Mouse (Mus musculus) neural tube, embryonic 15.5 days (tissue): ENCODE data around the gene Nfix. TPM values are rescaled to one million over a fixed set of nuclear protein-coding genes. Genes with fewer than 3 reads are reported as not detected.
A peak's percentile ranks its signal among the peaks of the same experiment; 100 is the strongest.

ENCODE experiments used
- ATAC-seq: fragments of 200-750 bp; cut with Nextera tagmentation; 2 replicates; pipeline ENCODE4 v1.8.0; 2017; ENCODE audit warnings: mild to moderate bottlenecking, moderate TSS enrichment, moderate library complexity; ENCODE audit not compliant: low FRiP score
- H3K27ac ChIP-seq: fragments of 300-500 bp; sonication (generic); replicated peaks from 2 replicates; pipeline ENCODE4 v1.5.1; 2015; ENCODE audit warnings: mild to moderate bottlenecking, inconsistent platforms
- H3K27me3 ChIP-seq: fragments of 300-500 bp; sonication (generic); replicated peaks from 2 replicates; pipeline ENCODE4 v1.6.1; 2015; ENCODE audit warnings: inconsistent platforms
- H3K36me3 ChIP-seq: fragments of 300-500 bp; sonication (generic); 2 replicates; pipeline ENCODE4 v1.6.1; 2015; ENCODE audit warnings: inconsistent platforms
- H3K4me1 ChIP-seq: fragments of 300-500 bp; sonication (generic); 2 replicates; pipeline ENCODE4 v1.6.1; 2015; ENCODE audit warnings: inconsistent platforms
- H3K4me2 ChIP-seq: fragments of 300-500 bp; sonication (generic); 2 replicates; pipeline ENCODE4 v1.6.1; 2015; ENCODE audit warnings: inconsistent platforms, mild to moderate bottlenecking, moderate library complexity
- H3K4me3 ChIP-seq: fragments of 300-500 bp; sonication (generic); replicated peaks from 2 replicates; pipeline ENCODE4 v1.5.1; 2015; ENCODE audit warnings: mild to moderate bottlenecking, inconsistent platforms
- H3K9ac ChIP-seq: fragments of 300-500 bp; sonication (generic); replicated peaks from 2 replicates; pipeline ENCODE4 v1.6.1; 2015; ENCODE audit warnings: mild to moderate bottlenecking, inconsistent platforms
- H3K9me3 ChIP-seq: fragments of 300-500 bp; sonication (generic); replicated peaks from 2 replicates; pipeline ENCODE4 v1.6.1; 2016; ENCODE audit warnings: inconsistent platforms
- WGBS: fragments of 180-500 bp; shearing (Covaris S2); methylation state at CpG from one replicate; pipeline ENCODE4 v1.1.7; 2015; ENCODE audit warnings: mixed read lengths; 5-methylcytosine and 5-hydroxymethylcytosine counted together
- polyA plus RNA-seq: library from polyadenylated mRNA; unstranded; fragments of >200 nt; fragmentation: Nextera tagmentation; extraction: Ambion mirVana; gene quantifications from 2 replicates; pipeline ENCODE4 v1.2.1, GENCODE M21; 2015

The Nfix gene
- polyA plus RNA-seq, 1 experiment from 2014 or later = 70.5 TPM

GRCm38 (mm10) chr8:84767221-84767620 lies 32.9 kb downstream of the Nfix start:
- Histone ChIP-seq H3K4me2 (peak overlapping the region; percentile 42), H3K9ac (no peak overlapping the region), H3K27ac (no peak overlapping the region), H3K36me3 (no peaks in the 10 kb centered on the region), H3K9me3 (no peaks in the 10 kb centered on the region), H3K4me3 (no peak overlapping the region), H3K27me3 (peaks cover 74% of the 10 kb centered on the region), H3K4me1 (peaks cover 62% of the 10 kb centered on the region)
- ATAC-seq = no peak
- 82% methylated on average over 10 of the region's 10 CpGs for WGBS

GRCm38 (mm10) chr8:84766422-84766821 lies 33.7 kb downstream of the Nfix start:
- 32% methylated on average over 9 of the region's 9 CpGs for WGBS
- Histone ChIP-seq H3K9ac (no peak overlapping the region), H3K27ac (peak overlapping the region; percentile 60), H3K4me2 (peak overlapping the region; percentile 42), H3K4me3 (no peak overlapping the region), H3K27me3 (peaks cover 68% of the 10 kb centered on the region), H3K9me3 (no peaks in the 10 kb centered on the region), H3K36me3 (no peaks in the 10 kb centered on the region), H3K4me1 (peaks cover 55% of the 10 kb centered on the region)
- ATAC-seq = no peak

- H3K4me3 ChIP-seq = no peak overlapping the region
- H3K9me3 ChIP-seq = no peaks in the 10 kb centered on the region
- ATAC-seq = no peak
- peaks cover 53% of the 10 kb centered on the region for H3K4me1 ChIP-seq
- peak overlapping the region; percentile 42 for H3K4me2 ChIP-seq
- no peaks in the 10 kb centered on the region for H3K36me3 ChIP-seq
- H3K9ac ChIP-seq = peak overlapping the region; percentile 21; the same call in 1 of the 2 replicates
- peak overlapping the region; percentile 60 for H3K27ac ChIP-seq
- peaks cover 62% of the 10 kb centered on the region for H3K27me3 ChIP-seq
- 13% methylated on average over 10 of the region's 10 CpGs for WGBS
These were observed 34.5 kb downstream of the Nfix start for GRCm38 (mm10) chr8:84765629-84766028.

- 62% methylated on average over 17 of the region's 17 CpGs for WGBS
- Histone ChIP-seq H3K4me2 (peak overlapping the region; percentile 42), H3K9ac (0 out of 2 replicates have a peak overlapping the region, but pooled peaks have one; percentile 21), H3K4me3 (0 out of 2 replicates have a peak overlapping the region, but pooled peaks have one; percentile 4), H3K27me3 (peaks cover 57% of the 10 kb centered on the region), H3K9me3 (no peaks in the 10 kb centered on the region), H3K4me1 (peaks cover 58% of the 10 kb centered on the region), H3K36me3 (no peaks in the 10 kb centered on the region), H3K27ac (peak overlapping the region; percentile 60; the same call in 1 of the 2 replicates)
- ATAC-seq = no peak
These were observed 35.2 kb downstream of the Nfix start for GRCm38 (mm10) chr8:84764870-84765495.

- 66% methylated on average over 4 of the region's 4 CpGs for WGBS
- Histone ChIP-seq H3K9me3 (no peaks in the 10 kb centered on the region), H3K4me3 (no peak overlapping the region), H3K4me1 (peaks cover 53% of the 10 kb centered on the region), H3K9ac (no peak overlapping the region), H3K4me2 (peak overlapping the region; percentile 42), H3K27me3 (peaks cover 50% of the 10 kb centered on the region), H3K27ac (no peak overlapping the region), H3K36me3 (no peaks in the 10 kb centered on the region)
- ATAC-seq = no peak
These were observed 36.0 kb downstream of the Nfix start for GRCm38 (mm10) chr8:84764100-84764499.

- no peak for ATAC-seq
- Histone ChIP-seq H3K27me3 (peaks cover 38% of the 10 kb centered on the region), H3K4me2 (no peak overlapping the region), H3K9me3 (no peaks in the 10 kb centered on the region), H3K36me3 (no peaks in the 10 kb centered on the region), H3K4me1 (peaks cover 53% of the 10 kb centered on the region), H3K9ac (no peak overlapping the region), H3K27ac (no peak overlapping the region), H3K4me3 (no peak overlapping the region)
- 38% methylated on average over 2 of the region's 2 CpGs for WGBS
These were observed 39.2 kb downstream of the Nfix start for GRCm38 (mm10) chr8:84760901-84761300.

- peaks cover 33% of the 10 kb centered on the region for H3K27me3 ChIP-seq
These were observed 39.7 kb downstream of the Nfix start for GRCm38 (mm10) chr8:84760405-84760805.

GRCm38 (mm10) chr8:84759718-84760117 lies 40.4 kb downstream of the Nfix start:
- H3K27me3 ChIP-seq = peaks cover 27% of the 10 kb centered on the region
- no peaks in the 10 kb centered on the region for H3K9me3 ChIP-seq
- ATAC-seq = no peak
- no peak overlapping the region for H3K4me3 ChIP-seq
- H3K4me2 ChIP-seq = no peak overlapping the region
- WGBS = 92% methylated on average over 10 of the region's 10 CpGs
- H3K9ac ChIP-seq = no peak overlapping the region
- H3K36me3 ChIP-seq = no peaks in the 10 kb centered on the region
- no peak overlapping the region for H3K27ac ChIP-seq
- H3K4me1 ChIP-seq = peaks cover 42% of the 10 kb centered on the region

More at GRCm38 (mm10) chr8:84760405-84760805, 39.7 kb downstream of the Nfix start:
- no peaks in the 10 kb centered on the region for H3K9me3 ChIP-seq
- ATAC-seq = no peak
- H3K27ac ChIP-seq = no peak overlapping the region
- H3K4me1 ChIP-seq = peaks cover 48% of the 10 kb centered on the region
- H3K36me3 ChIP-seq = no peaks in the 10 kb centered on the region
- H3K4me2 ChIP-seq = no peak overlapping the region
- WGBS = 44% methylated on average over 7 of the region's 7 CpGs
- no peak overlapping the region for H3K9ac ChIP-seq
- no peak overlapping the region for H3K4me3 ChIP-seq

- Histone ChIP-seq H3K36me3 (no peaks in the 10 kb centered on the region), H3K27ac (no peak overlapping the region), H3K27me3 (peaks cover 25% of the 10 kb centered on the region), H3K9ac (no peak overlapping the region), H3K4me3 (no peak overlapping the region), H3K4me1 (peaks cover 36% of the 10 kb centered on the region), H3K4me2 (no peak overlapping the region), H3K9me3 (no peaks in the 10 kb centered on the region)
- 63% methylated on average over 7 of the region's 7 CpGs for WGBS
- ATAC-seq = no peak
These were observed 41.0 kb downstream of the Nfix start for GRCm38 (mm10) chr8:84759126-84759525.

- no peaks in the 10 kb centered on the region for H3K36me3 ChIP-seq
- no peak overlapping the region for H3K27ac ChIP-seq
- ATAC-seq = no peak
- WGBS = 97% methylated on average over 3 of the region's 3 CpGs
- H3K9ac ChIP-seq = 0 out of 2 replicates have a peak overlapping the region, but pooled peaks have one; percentile 20
- H3K27me3 ChIP-seq = peaks cover 29% of the 10 kb centered on the region
- H3K4me2 ChIP-seq = no peak overlapping the region
- no peak overlapping the region for H3K4me3 ChIP-seq
- peaks cover 32% of the 10 kb centered on the region for H3K4me1 ChIP-seq
- H3K9me3 ChIP-seq = no peaks in the 10 kb centered on the region
These were observed 41.8 kb downstream of the Nfix start for GRCm38 (mm10) chr8:84758308-84758707.

GRCm38 (mm10) chr8:84757501-84757900 lies 42.6 kb downstream of the Nfix start:
- H3K27ac ChIP-seq = no peak overlapping the region
- ATAC-seq = no peak
- peaks cover 32% of the 10 kb centered on the region for H3K27me3 ChIP-seq
- H3K4me1 ChIP-seq = peaks cover 35% of the 10 kb centered on the region
- no peak overlapping the region for H3K4me3 ChIP-seq
- H3K36me3 ChIP-seq = no peaks in the 10 kb centered on the region
- 0 out of 2 replicates have a peak overlapping the region, but pooled peaks have one; percentile 1 for H3K9ac ChIP-seq
- no peaks in the 10 kb centered on the region for H3K9me3 ChIP-seq
- H3K4me2 ChIP-seq = no peak overlapping the region
- WGBS = 43% methylated on average over 5 of the region's 5 CpGs
